Mouse (Mus musculus) intestine, postnatal 0 days (tissue): ENCODE measurements at regions not wholly inside any gene's neighbourhood (a gene's known extent, or its start where the extent isn't known, plus 50 kb on each side); places are given as distances from the start of the nearest gene placed in this dataset.

ENCODE experiments used
- ATAC-seq: fragments of 200-750 bp; cut with Nextera tagmentation; 2 replicates; pipeline ENCODE4 v1.8.0; 2017; ENCODE audit warnings: mild to moderate bottlenecking, moderate TSS enrichment, moderate library complexity
- H3K27ac ChIP-seq: fragments of 300-500 bp; sonication (generic); 2 replicates; pipeline ENCODE4 v1.5.1; 2014; ENCODE audit warnings: mild to moderate bottlenecking, low read depth, low read length, moderate library complexity
- H3K27me3 ChIP-seq: fragments of 300-500 bp; sonication (generic); replicated peaks from 2 replicates; pipeline ENCODE4 v1.6.1; 2014; ENCODE audit warnings: low read length, mixed read lengths; ENCODE audit not compliant: control insufficient read depth, insufficient read depth
- H3K36me3 ChIP-seq: fragments of 300-500 bp; sonication (generic); 2 replicates; pipeline ENCODE4 v1.6.1; 2014; ENCODE audit warnings: mild to moderate bottlenecking, moderate library complexity; ENCODE audit not compliant: control insufficient read depth, insufficient read depth
- H3K4me1 ChIP-seq: fragments of 300-500 bp; sonication (generic); replicated peaks from 2 replicates; pipeline ENCODE4 v1.6.1; 2014; ENCODE audit warnings: antibody characterized with exemption, low read length, mixed read lengths; ENCODE audit not compliant: control insufficient read depth, insufficient read depth
- H3K4me2 ChIP-seq: fragments of 300-500 bp; sonication (generic); replicated peaks from 2 replicates; pipeline ENCODE4 v1.6.1; 2014; ENCODE audit warnings: low read depth, mild to moderate bottlenecking, moderate library complexity
- H3K4me3 ChIP-seq: fragments of 300-500 bp; sonication (generic); 2 replicates; pipeline ENCODE4 v1.5.1; 2014; ENCODE audit warnings: low read depth, low read length
- H3K9ac ChIP-seq: fragments of 300-500 bp; sonication (generic); 2 replicates; pipeline ENCODE4 v1.6.1; 2014; ENCODE audit warnings: mild to moderate bottlenecking, low read depth, low read length
- H3K9me3 ChIP-seq: fragments of 300-500 bp; sonication (generic); 2 replicates; pipeline ENCODE4 v1.6.1; 2016; ENCODE audit warnings: mixed run types; ENCODE audit not compliant: control insufficient read depth
- CTCF ChIP-seq: sonication (generic); IDR thresholded peaks from 2 replicates; pipeline ENCODE4 v1.5.1; 2016; ENCODE audit warnings: low read depth, mild to moderate bottlenecking, control low read depth, antibody characterized with exemption, moderate library complexity
- WGBS: fragments of 180-500 bp; shearing (Covaris S2); extraction: QIAGEN DNeasy Blood & Tissue Kit; methylation state at CpG from one replicate; pipeline ENCODE4 v1.1.7; 2014; 5-methylcytosine and 5-hydroxymethylcytosine counted together

DNA sequence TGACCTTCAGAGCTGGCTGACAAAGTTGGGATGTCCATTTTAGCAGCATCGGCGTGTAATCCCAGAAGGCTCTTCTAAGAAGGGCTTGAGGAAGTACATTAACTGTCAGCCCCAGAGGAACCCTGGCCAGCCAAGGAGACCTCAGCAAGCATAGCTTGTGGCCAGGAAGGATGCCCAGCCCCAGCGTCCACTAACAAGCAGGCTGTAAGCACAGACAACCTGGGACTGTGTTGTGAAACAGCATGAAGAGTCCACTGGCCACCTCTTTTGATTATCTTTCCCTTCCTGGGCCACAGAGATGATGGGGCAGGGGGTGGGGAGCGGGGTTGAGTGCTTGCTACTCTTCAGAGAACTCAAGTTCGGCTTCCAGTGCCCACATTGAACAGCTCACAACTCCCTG lies 109.0 kb upstream of the Ppp1r26 start:
- no peaks in the 10 kb centered on the region for H3K9me3 ChIP-seq
- no peaks in the 10 kb centered on the region for H3K36me3 ChIP-seq
- no peaks in the 10 kb centered on the region for H3K4me1 ChIP-seq
- no peak for TF ChIP-seq CTCF
- no peak overlapping the region for H3K9ac ChIP-seq
- H3K4me3 ChIP-seq = no peak overlapping the region
- H3K4me2 ChIP-seq = no peak overlapping the region
- no peaks in the 10 kb centered on the region for H3K27me3 ChIP-seq
- WGBS = 82% methylated on average over 5 of the region's 5 CpGs
- H3K27ac ChIP-seq = no peak overlapping the region
- ATAC-seq = no peak

GRCm38 (mm10) chr2:28341304-28341703 lies 105.3 kb upstream of the Ppp1r26 start:
- no peak overlapping the region for H3K4me3 ChIP-seq
- WGBS = 78% methylated on average over 2 of the region's 2 CpGs
- H3K27ac ChIP-seq = no peak overlapping the region
- no peak for ATAC-seq
- TF ChIP-seq CTCF = no peak
- H3K36me3 ChIP-seq = no peaks in the 10 kb centered on the region
- H3K4me1 ChIP-seq = no peaks in the 10 kb centered on the region
- H3K27me3 ChIP-seq = no peaks in the 10 kb centered on the region
- H3K9me3 ChIP-seq = no peaks in the 10 kb centered on the region
- H3K9ac ChIP-seq = no peak overlapping the region
- no peak overlapping the region for H3K4me2 ChIP-seq

GRCm38 (mm10) chr2:28348453-28348852 lies 98.1 kb upstream of the Ppp1r26 start:
- Histone ChIP-seq H3K36me3 (no peaks in the 10 kb centered on the region), H3K4me2 (no peak overlapping the region), H3K27ac (no peak overlapping the region), H3K27me3 (no peaks in the 10 kb centered on the region), H3K4me1 (no peaks in the 10 kb centered on the region), H3K9ac (no peak overlapping the region), H3K9me3 (no peaks in the 10 kb centered on the region), H3K4me3 (no peak overlapping the region)
- no peak for TF ChIP-seq CTCF
- no peak for ATAC-seq
- WGBS = 81% methylated on average over 4 of the region's 4 CpGs

DNA sequence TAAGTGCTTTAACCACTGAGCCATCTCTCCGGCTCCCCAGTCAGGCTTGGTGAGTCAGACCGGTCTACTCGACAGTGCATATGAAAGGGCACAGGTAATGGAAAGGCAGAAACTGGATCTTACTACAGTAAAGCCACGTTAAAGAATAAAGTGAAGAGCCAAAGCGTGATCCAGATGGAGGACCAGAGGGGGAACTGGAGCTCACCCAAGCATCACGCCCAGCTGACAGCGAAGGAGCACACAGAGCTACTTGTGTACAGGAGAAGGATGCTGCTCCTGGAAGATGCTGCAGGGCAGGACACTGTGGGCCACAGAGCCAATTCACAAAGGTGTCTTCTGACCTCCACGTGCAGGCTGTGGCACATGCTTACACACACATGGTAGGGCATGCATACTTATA lies 96.7 kb upstream of the Ppp1r26 start:
- no peak for TF ChIP-seq CTCF
- no peak overlapping the region for H3K9ac ChIP-seq
- H3K4me1 ChIP-seq = no peaks in the 10 kb centered on the region
- no peak for ATAC-seq
- no peaks in the 10 kb centered on the region for H3K9me3 ChIP-seq
- no peak overlapping the region for H3K4me3 ChIP-seq
- H3K27ac ChIP-seq = no peak overlapping the region
- WGBS = 81% methylated on average over 8 of the region's 8 CpGs
- H3K4me2 ChIP-seq = no peak overlapping the region
- H3K36me3 ChIP-seq = no peaks in the 10 kb centered on the region
- no peaks in the 10 kb centered on the region for H3K27me3 ChIP-seq

- Histone ChIP-seq H3K4me1 (no peaks in the 10 kb centered on the region), H3K9me3 (no peaks in the 10 kb centered on the region), H3K27ac (no peak overlapping the region), H3K27me3 (no peaks in the 10 kb centered on the region), H3K36me3 (no peaks in the 10 kb centered on the region), H3K4me2 (no peak overlapping the region), H3K4me3 (no peak overlapping the region), H3K9ac (no peak overlapping the region)
- 93% methylated on average over 10 of the region's 10 CpGs for WGBS
- TF ChIP-seq CTCF = no peak
- no peak for ATAC-seq
Observed at GRCm38 (mm10) chr2:28351445-28351844, 95.2 kb upstream of the Ppp1r26 start.

GRCm38 (mm10) chr2:28352903-28353302 lies 93.7 kb upstream of the Ppp1r26 start:
- TF ChIP-seq CTCF = no peak
- ATAC-seq = no peak
- Histone ChIP-seq H3K9ac (no peak overlapping the region), H3K4me2 (no peak overlapping the region), H3K27ac (no peak overlapping the region), H3K4me3 (no peak overlapping the region), H3K36me3 (no peaks in the 10 kb centered on the region), H3K9me3 (no peaks in the 10 kb centered on the region), H3K27me3 (no peaks in the 10 kb centered on the region), H3K4me1 (no peaks in the 10 kb centered on the region)
- 67% methylated on average over 1 of the region's 1 CpGs for WGBS

- no peak for ATAC-seq
- H3K36me3 ChIP-seq = no peaks in the 10 kb centered on the region
- H3K4me2 ChIP-seq = no peak overlapping the region
- no peak for TF ChIP-seq CTCF
- 24% methylated on average over 6 of the region's 6 CpGs for WGBS
- no peaks in the 10 kb centered on the region for H3K9me3 ChIP-seq
- no peak overlapping the region for H3K4me3 ChIP-seq
- H3K9ac ChIP-seq = no peak overlapping the region
- no peaks in the 10 kb centered on the region for H3K4me1 ChIP-seq
- no peak overlapping the region for H3K27ac ChIP-seq
- H3K27me3 ChIP-seq = no peaks in the 10 kb centered on the region
Observed at GRCm38 (mm10) chr2:28362199-28362598, 84.4 kb upstream of the Ppp1r26 start.
